Mouse (Mus musculus) right cerebral cortex, postnatal 14 days (tissue): ENCODE results near the gene Srpr.
A peak's percentile ranks its signal among the peaks of the same experiment; 100 is the strongest.

ENCODE experiments used
- DNase-seq: peaks from one replicate; pipeline ENCODE4 v3.0.0; 2022

Srpr gene

DNA sequence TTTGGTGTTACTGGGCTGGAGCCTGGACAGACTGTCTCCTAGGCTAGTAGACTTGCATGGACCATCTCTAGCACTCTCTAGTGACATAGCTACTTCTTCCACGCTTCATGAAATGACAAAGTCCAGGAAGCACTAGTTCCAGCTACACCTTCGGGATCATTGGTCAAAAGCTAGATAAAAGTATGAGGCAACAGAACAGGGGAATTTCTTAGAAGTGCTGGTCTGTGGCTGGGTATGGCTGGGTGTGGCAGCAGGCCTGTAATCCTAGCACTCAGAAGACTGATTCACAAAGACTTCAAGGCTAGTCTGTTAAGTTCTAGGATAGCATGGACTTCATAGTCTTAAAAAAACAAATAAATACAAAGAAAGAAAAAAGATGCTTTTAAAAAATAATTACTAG, 63.5 kb downstream of the Srpr start:
- DNase-seq, result no peak

DNA sequence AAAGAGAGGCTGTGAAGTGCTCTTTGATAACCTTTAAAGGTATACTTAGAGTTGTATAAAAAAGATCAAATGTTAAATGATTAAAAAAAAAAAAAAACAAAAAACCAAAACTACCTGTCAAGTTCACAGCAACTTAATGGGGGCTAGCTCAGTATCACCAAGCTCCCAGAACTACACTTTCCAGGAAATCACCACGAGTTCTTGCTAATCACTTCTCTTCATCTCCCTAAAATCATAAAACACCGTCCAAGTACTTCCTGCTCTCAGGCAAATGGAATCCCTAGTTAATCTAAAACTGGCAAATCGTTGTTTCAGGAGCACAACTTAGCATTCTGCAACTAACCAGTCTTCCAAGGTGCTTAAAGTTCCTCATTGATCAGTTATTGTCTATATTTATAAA, 64.5 kb downstream of the Srpr start:
- DNase-seq, result no peak

DNA sequence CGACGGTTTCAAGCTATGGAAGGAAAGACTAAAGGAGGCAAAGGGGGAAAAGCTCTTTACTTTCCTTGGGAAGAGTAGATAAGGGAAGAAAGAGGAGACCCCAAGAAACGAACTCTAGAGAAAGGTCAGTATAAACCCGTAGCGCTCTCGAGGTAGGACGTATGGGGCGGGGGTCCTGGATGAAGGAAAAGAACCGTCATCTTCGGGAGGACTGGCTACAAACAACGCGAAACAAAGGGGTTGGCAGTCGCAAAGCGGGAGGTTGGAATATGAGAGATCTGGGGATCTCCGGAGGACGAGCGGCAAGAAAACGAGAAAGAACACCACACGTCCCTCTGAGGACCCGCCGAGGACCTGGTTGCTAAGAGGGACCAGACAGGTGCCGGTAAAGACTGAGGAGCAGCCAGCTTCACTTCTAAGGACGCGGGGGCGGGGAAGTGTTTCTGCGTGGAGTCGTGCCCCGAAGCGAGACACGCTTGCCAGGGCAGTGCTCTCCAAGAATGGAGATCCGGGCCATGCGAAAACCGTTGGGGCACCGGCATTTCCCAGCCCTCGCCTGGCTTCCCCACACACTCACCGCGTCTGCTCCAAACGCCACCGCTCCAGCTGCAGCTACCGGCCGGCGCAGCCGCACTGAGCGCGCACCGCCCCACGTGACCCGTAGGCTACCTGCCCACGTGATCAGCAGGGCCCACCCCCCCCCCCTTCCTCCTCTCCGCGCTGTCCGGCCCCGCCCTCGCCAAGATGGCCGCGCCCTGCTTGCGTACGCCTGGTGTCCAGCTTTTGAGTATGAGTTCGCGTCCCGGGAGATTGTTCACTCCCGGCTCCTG, 67.4 kb downstream of the Srpr start, which contains the start of the genes Fam118b and Rpusd4:
Gene Fam118b, minus strand, starts transcription at position 660 of the 830 bp plus-strand sequence.
Gene Rpusd4, plus strand, starts transcription at position 720 of the 830 bp plus-strand sequence.
- peak; percentile 95 for DNase-seq

GRCm38 (mm10) chr9:35267976-35268715, 68.2 kb downstream of the Srpr start:
- DNase-seq, result no peak

DNA sequence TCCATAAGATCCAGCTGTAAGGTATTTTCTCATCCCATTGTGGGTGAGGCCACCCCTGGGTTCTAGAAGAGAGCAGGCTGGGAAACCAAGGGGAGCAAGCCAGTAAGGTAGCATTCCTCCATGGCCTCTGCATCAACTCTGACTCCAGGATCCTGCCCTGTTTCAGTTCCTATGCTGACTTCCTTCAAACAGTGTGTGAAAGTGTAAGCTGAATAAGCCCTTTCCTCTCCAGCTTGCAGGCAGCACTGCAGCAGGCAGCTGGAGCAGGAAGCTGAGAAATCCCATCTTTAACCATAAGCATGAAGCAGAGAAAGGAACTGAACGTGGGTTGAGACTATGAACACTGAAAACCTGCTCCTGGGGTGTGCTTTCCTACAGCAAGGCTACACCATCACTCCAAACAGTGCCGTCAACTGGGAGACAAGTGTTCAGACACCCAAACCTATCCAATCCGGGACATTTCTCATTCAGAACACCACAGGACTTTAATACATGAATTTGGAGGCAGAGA, 77.9 kb downstream of the Srpr start:
- no peak for DNase-seq

- no peak for DNase-seq
Measured at GRCm38 (mm10) chr9:35278451-35278850, 78.5 kb downstream of the Srpr start.

DNA sequence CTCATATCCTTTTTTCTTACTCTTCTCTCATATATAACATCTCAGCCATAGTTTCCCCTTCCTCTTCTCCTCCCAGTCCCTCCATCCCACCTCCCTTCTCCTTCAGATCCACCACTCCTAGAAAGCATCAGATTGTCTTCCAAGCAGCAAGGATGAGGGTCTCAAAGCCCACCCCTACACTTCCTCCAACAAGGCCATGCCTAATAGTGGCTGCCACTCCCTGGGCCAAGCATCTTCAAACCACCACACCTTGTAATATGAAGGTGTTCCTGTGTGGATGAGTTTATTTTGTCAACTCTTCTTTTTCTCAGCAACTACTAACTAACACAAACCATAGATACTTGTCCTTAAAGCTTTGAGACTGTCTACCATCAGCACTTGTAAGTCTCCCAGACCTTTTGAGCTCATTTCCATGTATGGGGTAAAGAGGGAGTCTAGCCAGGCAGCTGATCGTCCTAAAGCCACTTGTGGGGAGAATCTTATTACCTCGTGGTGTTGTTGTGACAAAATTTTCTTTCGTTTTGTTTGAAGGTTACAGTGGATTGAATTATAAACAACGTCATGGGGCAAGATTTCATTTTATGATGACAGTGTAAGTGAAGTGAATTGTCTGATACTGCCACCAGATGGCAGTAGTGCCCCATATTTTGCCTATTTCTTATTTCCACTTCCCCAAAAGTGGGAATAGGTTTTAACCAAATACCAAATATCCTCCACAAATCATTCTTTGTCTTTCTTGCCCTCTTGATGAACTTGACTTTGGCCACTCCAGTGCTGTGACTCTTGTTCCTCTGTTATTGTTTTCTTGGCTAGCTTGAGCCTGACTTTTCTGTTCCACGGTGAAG, 82.3 kb downstream of the Srpr start:
- peak; percentile 40 for DNase-seq

- no peak for DNase-seq
Measured at GRCm38 (mm10) chr9:35282851-35283200, 82.9 kb downstream of the Srpr start.

DNA sequence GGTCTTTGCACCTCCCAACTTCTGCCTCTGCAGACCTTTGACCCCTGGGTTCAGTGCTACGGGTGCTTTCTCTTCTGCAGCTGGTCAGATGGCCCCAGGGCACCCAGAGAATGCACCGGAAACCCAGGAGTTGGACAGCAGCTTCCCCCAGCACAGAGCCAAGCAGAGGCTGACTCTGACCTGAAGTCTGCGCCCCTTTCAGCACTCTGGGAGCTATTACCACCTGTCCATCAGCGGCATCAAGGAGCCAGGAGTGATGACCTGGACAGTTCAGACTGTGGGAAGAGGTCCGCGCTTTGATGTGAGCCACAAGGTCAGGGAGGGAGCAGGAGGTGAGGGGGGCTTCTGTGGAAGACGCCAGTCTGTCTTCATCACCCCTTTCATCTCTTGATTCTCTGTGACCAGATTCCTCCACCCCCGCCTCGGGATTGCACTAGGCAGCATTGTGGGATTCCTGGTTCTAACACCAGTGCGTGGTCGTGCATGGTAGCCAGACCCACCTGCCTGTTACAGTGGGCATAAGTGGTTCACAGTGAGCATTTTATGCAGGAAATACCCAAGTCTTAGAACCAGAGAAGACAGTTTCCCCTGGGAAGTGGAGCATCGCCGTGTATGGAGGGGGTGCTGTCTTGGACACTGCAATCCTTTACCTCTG, 83.6 kb downstream of the Srpr start:
- no peak for DNase-seq

GRCm38 (mm10) chr9:35284351-35284750, 84.4 kb downstream of the Srpr start:
- DNase-seq, result no peak

- DNase-seq, result no peak
Measured at GRCm38 (mm10) chr9:35286351-35286750, 86.4 kb downstream of the Srpr start.

- DNase-seq, result no peak
Measured at GRCm38 (mm10) chr9:35289992-35290391, 90.0 kb downstream of the Srpr start.

- DNase-seq, result no peak
Measured at GRCm38 (mm10) chr9:35290417-35290816, 90.4 kb downstream of the Srpr start.

- DNase-seq, result no peak
Measured at GRCm38 (mm10) chr9:35290916-35291315, 90.9 kb downstream of the Srpr start.

DNA sequence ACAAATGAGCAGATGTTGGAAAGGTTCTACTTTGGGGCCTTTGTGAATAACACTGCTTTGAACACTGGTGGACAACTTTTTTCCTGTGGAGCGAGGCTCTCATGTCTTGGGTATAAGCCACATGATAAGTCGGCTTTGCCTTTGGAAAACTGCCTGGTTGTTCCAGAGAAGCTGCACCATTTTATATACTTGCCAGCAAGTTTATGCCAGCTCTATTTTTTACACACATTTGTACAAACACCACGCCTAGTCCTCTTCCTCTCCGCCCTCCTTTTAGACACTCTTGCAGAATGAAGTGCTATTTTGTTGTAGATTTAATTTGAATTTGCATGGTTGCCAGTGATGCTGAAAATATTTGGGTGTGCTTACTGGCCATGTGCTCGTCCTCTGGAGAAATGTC, 93.5 kb downstream of the Srpr start:
- DNase-seq, result no peak
